ENCODE assay signal across 11 mouse cellular contexts in the genomic region with DNA sequence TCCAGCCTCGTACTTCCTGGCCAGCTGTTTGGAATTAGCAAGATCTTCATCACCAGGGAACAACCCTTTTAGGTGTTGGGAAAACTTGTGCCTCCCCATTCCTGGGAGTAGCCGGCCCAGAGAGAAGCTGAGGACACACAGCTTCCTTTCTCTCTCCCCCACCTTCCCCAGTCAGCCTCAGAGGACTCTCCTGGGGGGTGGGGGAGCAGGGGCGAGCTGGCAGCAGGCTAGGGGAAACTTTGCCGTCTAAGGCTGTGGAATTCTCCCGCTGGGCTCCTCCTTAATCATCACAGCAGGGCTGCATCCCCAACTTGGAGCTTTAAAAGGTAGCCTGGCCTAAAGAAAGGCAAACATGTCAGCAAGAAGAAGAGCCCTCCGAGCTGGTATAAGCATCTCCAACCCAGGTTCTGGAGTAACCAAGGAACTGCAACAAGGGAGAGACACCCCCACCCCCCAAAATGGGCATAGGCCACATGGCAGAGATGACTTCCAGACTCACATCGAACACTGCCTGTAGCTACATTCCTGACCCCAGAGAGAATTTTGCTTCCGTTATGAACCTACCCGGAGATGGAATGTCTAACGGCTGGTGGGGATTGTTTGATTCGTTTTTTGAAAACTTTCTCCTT. TPM values are rescaled to one million over a fixed set of nuclear protein-coding genes. Genes with fewer than 3 reads are reported as not detected.
A peak's percentile ranks its signal among the peaks of the same experiment; 100 is the strongest.
DNase-seq lines count a peak whose midpoint lies in the region; ATAC-seq and TF ChIP-seq lines count a peak whose summit lies in the region.
"Had no signal": no experiment of that assay in that cellular context is flagged by ENCODE, and none has a peak within 500 bp of the region (broad histone marks: within the 10 kb centered on the region; RNA-seq: fewer than 3 reads in every experiment).

No protein-coding gene starts in this region.

- H3K36me3 ChIP-seq in midbrain, embryonic 11.5 days (ENCODE audit: control insufficient read depth, insufficient read depth, low read length) = no peaks in the 10 kb centered on the region
- no peaks in the 10 kb centered on the region for H3K36me3 ChIP-seq in midbrain, postnatal 0 days (ENCODE audit: insufficient read depth, low read length)
- H3K36me3 ChIP-seq in intestine, embryonic 14.5 days (ENCODE audit: control insufficient read depth, insufficient read depth, low read length) = no peaks in the 10 kb centered on the region
- H3K36me3 ChIP-seq in stomach, postnatal 0 days (ENCODE audit: control insufficient read depth, insufficient read depth, low read length) = peaks cover 2% of the 10 kb centered on the region; the same call in 1 of the 2 replicates

- ATAC-seq in midbrain, embryonic 11.5 days (ENCODE audit: low FRiP score) = no peak
- no peak for ATAC-seq in midbrain, postnatal 0 days (ENCODE audit: low FRiP score)
- ATAC-seq in intestine, embryonic 14.5 days (replicated peaks; ENCODE audit: low FRiP score, low TSS enrichment, low read depth) = no peak
- peak; percentile 51; the same call in 1 of the 2 replicates for ATAC-seq in stomach, postnatal 0 days (ENCODE audit: low FRiP score, low TSS enrichment)

- no peak for TF ChIP-seq CTCF in midbrain, postnatal 0 days (IDR thresholded peaks at IDR 0.05)
- TF ChIP-seq CTCF in stomach, postnatal 0 days (IDR thresholded peaks at IDR 0.05; ENCODE audit: low read depth) = no peak

- WGBS in midbrain, embryonic 11.5 days = 21% methylated on average over 11 of the region's 11 CpGs
- 22% methylated on average over 11 of the region's 11 CpGs for WGBS in midbrain, postnatal 0 days
- 10% methylated on average over 11 of the region's 11 CpGs for WGBS in intestine, embryonic 14.5 days
- WGBS in stomach, postnatal 0 days = 23% methylated on average over 11 of the region's 11 CpGs

- no peak overlapping the region for H3K27ac ChIP-seq in midbrain, embryonic 11.5 days (ENCODE audit: low read depth, low read length)
- H3K27ac ChIP-seq in midbrain, postnatal 0 days (ENCODE audit: low read depth, low read length) = no peak overlapping the region
- peak overlapping the region; percentile 84 for H3K27ac ChIP-seq in intestine, embryonic 14.5 days (ENCODE audit: low read depth)
- peak overlapping the region; percentile 72 for H3K27ac ChIP-seq in stomach, postnatal 0 days (replicated peaks)

- H3K4me3 ChIP-seq in midbrain, embryonic 11.5 days (ENCODE audit: low read depth, low read length) = no peak overlapping the region
- no peak overlapping the region for H3K4me3 ChIP-seq in midbrain, postnatal 0 days (ENCODE audit: low read depth, low read length)
- H3K4me3 ChIP-seq in intestine, embryonic 14.5 days (ENCODE audit: low read depth, low read length) = no peak overlapping the region
- no peak overlapping the region for H3K4me3 ChIP-seq in stomach, postnatal 0 days (ENCODE audit: low read depth, low read length)
- H3K4me3 ChIP-seq: megakaryocyte, embryonic 14.5 days had no signal

- no peak overlapping the region for H3K9ac ChIP-seq in midbrain, embryonic 11.5 days (ENCODE audit: low read length)
- no peak overlapping the region for H3K9ac ChIP-seq in midbrain, postnatal 0 days (replicated peaks; ENCODE audit: low read length, poor library complexity, severe bottlenecking)
- no peak overlapping the region for H3K9ac ChIP-seq in intestine, embryonic 14.5 days (ENCODE audit: low read length)
- H3K9ac ChIP-seq in stomach, postnatal 0 days (ENCODE audit: low read length) = no peak overlapping the region

- H3K27me3 ChIP-seq in midbrain, embryonic 11.5 days (ENCODE audit: control insufficient read depth, insufficient read depth, low read length) = no peaks in the 10 kb centered on the region
- no peaks in the 10 kb centered on the region; the same call in 1 of the 2 replicates for H3K27me3 ChIP-seq in midbrain, postnatal 0 days (ENCODE audit: insufficient read depth, low read length)
- no peaks in the 10 kb centered on the region for H3K27me3 ChIP-seq in intestine, embryonic 14.5 days (replicated peaks; ENCODE audit: control insufficient read depth, insufficient read depth, low read length)
- H3K27me3 ChIP-seq in stomach, postnatal 0 days (ENCODE audit: control insufficient read depth, insufficient read depth, low read length) = no peaks in the 10 kb centered on the region

- no peaks in the 10 kb centered on the region for H3K9me3 ChIP-seq in midbrain, embryonic 11.5 days (ENCODE audit: control insufficient read depth, low read length)
- no peaks in the 10 kb centered on the region for H3K9me3 ChIP-seq in midbrain, postnatal 0 days (ENCODE audit: low read length)
- H3K9me3 ChIP-seq in intestine, embryonic 14.5 days (ENCODE audit: control insufficient read depth, low read length) = no peaks in the 10 kb centered on the region
- H3K9me3 ChIP-seq in stomach, postnatal 0 days (ENCODE audit: control insufficient read depth, low read length) = no peaks in the 10 kb centered on the region
- H3K9me3 ChIP-seq: megakaryocyte, embryonic 14.5 days had no signal

- TF ChIP-seq EP300 in stomach, postnatal 0 days (optimal IDR thresholded peaks at IDR 0.05) = peak; percentile 44

- peaks cover 13% of the 10 kb centered on the region; the same call in 1 of the 2 replicates for H3K4me1 ChIP-seq in midbrain, embryonic 11.5 days (ENCODE audit: control insufficient read depth, insufficient read depth, low read length)
- peaks cover 3% of the 10 kb centered on the region; the same call in 1 of the 2 replicates for H3K4me1 ChIP-seq in midbrain, postnatal 0 days (ENCODE audit: insufficient read depth, low read length)
- H3K4me1 ChIP-seq in intestine, embryonic 14.5 days (replicated peaks; ENCODE audit: control insufficient read depth, insufficient read depth, low read length) = peaks cover 35% of the 10 kb centered on the region
- H3K4me1 ChIP-seq in stomach, postnatal 0 days (replicated peaks; ENCODE audit: control insufficient read depth, insufficient read depth) = peaks cover 4% of the 10 kb centered on the region; the same call in 1 of the 2 replicates

- DNase-seq in heart, adult 11 months = peak; percentile 94
- no peak for DNase-seq in heart, adult 9 months (ENCODE audit: low spot score in 2 of 2)
- DNase-seq in midbrain, embryonic 11.5 days (ENCODE audit: low spot score, missing footprints) = peak; percentile 82
- no peak for DNase-seq in midbrain, postnatal 0 days (ENCODE audit: low spot score)
- DNase-seq in intestine, embryonic 14.5 days (ENCODE audit: low spot score) = no peak
- no peak for DNase-seq in stomach, postnatal 0 days (ENCODE audit: low spot score)
- DNase-seq in kidney, postnatal 4 days = no peak
- DNase-seq in kidney, adult 8-10 months = no peak
- DNase-seq: cerebellum, adult 11 months; right cerebral cortex, adult 18-20 months had no signal

- no peak overlapping the region for H3K4me2 ChIP-seq in midbrain, embryonic 11.5 days
- no peak overlapping the region for H3K4me2 ChIP-seq in midbrain, postnatal 0 days (ENCODE audit: low read depth, low read length, poor library complexity, severe bottlenecking)
- H3K4me2 ChIP-seq in intestine, embryonic 14.5 days (ENCODE audit: low read length) = no peak overlapping the region
- no peak overlapping the region for H3K4me2 ChIP-seq in stomach, postnatal 0 days (replicated peaks; ENCODE audit: low read depth)

RNA-seq across cellular contexts. Expression of gene Atp2b4, which starts 33.8 kb away (rescaled TPM):
- polyA plus RNA-seq in midbrain, embryonic 11.5 days (2014; fragmentation: Nextera tagmentation; extraction: Ambion mirVana) = 7.6 and 8.3 TPM in 2 replicates
- 48.3 and 62.3 TPM in 2 replicates for total RNA-seq in midbrain, postnatal 0 days (2014; rRNA removed)
- polyA plus RNA-seq in midbrain, postnatal 0 days (2015; fragmentation: Nextera tagmentation; extraction: Ambion mirVana) = 11.3 and 12.1 TPM in 2 replicates
- polyA plus RNA-seq in intestine, embryonic 14.5 days (2014; fragmentation: Nextera tagmentation; extraction: Ambion mirVana) = 30.7 and 32.3 TPM in 2 replicates
- 9.0 and 13.5 TPM in 2 replicates for polyA plus RNA-seq in stomach, postnatal 0 days (2015; fragmentation: Nextera tagmentation; extraction: Ambion mirVana)

Comparison
In these comparisons a context has a peak if more than half of its experiments do, and no peak if none do; other contexts are left out.
1. DNase-seq: peak in heart, adult 11 months (single experiment) and midbrain, embryonic 11.5 days (single experiment); none in heart, adult 9 months (0 of 2), midbrain, postnatal 0 days (single experiment), intestine, embryonic 14.5 days (single experiment), stomach, postnatal 0 days (single experiment), kidney, postnatal 4 days (0 of 2) and kidney, adult 8-10 months (0 of 2).
2. H3K27ac ChIP-seq: peak in intestine, embryonic 14.5 days (single experiment) and stomach, postnatal 0 days (single experiment); none in midbrain, embryonic 11.5 days (single experiment) and midbrain, postnatal 0 days (single experiment).